Mouse (Mus musculus) cortical plate, adult 2 months (tissue): ENCODE measurements around the gene Sipa1l2.

Experiments used
- CTCF ChIP-seq: fragments of 200-500 bp; IDR thresholded peaks from 2 replicates; pipeline ENCODE4 v1.5.1; 2011; ENCODE audit warnings: mild to moderate bottlenecking, control low read depth, low read length; ENCODE audit not compliant: insufficient read depth; ENCODE audit errors: extremely low read depth
- POLR2A ChIP-seq: fragments of 200-500 bp; IDR thresholded peaks from 2 replicates; pipeline ENCODE4 v1.6.1; 2011; ENCODE audit warnings: mild to moderate bottlenecking, low read length, control low read depth; ENCODE audit not compliant: insufficient read depth; ENCODE audit errors: extremely low read depth

DNA sequence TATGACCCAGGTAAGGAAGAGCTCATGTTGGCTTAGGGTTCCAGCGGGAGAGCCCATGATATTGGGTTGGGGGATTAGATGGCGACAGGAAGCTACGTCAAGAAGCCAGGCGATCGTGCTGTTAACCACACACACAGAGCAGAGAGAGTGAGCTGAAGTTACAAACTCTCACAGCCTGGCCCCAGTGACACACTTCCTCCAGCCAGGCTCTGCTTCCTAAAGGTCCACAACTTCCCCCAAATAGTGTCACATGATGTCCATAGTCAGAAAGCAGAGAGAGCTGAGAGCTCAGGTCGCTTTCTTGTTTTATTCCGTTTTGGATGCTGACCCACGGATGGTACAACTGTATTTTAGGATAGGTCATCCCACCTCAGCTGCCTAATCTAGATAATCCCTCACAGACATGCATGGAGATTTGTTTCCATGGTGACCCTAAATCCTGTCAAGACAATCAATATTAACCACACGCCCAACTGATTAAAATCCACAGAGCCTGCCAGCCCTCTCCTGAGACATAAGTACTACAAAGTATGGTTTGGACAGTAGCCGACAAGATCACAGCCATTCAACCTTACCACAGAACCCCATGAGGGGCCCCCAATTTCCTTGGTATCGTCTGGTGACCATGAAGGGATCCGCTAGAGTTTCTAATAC, 30.6 kb upstream of the Sipa1l2 start:
- no peak for TF ChIP-seq CTCF
- TF ChIP-seq POLR2A: no peak
